Mouse (Mus musculus): ENCODE data around the gene Gm14444. TPM values are rescaled to one million over a fixed set of nuclear protein-coding genes. Genes with fewer than 3 reads are reported as not detected.
"Not testable (repeated sequence)": the region's sequence is repeated elsewhere in the genome, so short reads cannot be mapped to it uniquely, and the experiment has no call there.

The Gm14444 gene
- total RNA-seq (2021) = 1 to 10 TPM; 1.2 to 1.3 TPM

- intact Hi-C loops (cut with DNase I); DNase-seq (ENCODE audit: extremely low spot score in 1 of 2, low spot score in 2 of 2): not testable (repeated sequence)
These were observed at the start of gene Gm14444 for GRCm38 (mm10) chr2:175010022-175010421. Gm14444 (plus strand) TSS chr2:175010241.

DNA sequence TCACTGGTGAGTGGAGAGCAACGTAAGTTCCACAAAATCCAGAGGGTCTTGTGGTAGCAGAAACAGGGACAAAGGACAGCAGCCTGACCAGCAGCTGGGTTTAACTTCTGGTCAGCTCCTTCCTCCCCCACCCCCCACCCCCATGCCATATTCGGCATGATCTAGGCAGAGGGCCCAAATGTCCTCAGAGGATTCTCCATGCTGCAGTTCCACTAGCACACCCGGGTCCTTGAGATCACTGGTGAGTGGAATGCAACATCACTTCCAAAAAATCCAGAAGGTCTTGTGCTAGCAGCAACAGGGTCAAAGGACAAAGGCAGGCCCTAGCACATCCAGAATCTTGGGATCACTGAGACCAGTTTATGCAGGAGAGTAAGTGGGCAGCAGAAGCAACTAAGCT, 44.6 kb upstream of the Gm14444 start:
- intact Hi-C loops (cut with DNase I); DNase-seq (ENCODE audit: extremely low spot score in 1 of 2, low spot score in 2 of 2): not testable (repeated sequence)

DNA sequence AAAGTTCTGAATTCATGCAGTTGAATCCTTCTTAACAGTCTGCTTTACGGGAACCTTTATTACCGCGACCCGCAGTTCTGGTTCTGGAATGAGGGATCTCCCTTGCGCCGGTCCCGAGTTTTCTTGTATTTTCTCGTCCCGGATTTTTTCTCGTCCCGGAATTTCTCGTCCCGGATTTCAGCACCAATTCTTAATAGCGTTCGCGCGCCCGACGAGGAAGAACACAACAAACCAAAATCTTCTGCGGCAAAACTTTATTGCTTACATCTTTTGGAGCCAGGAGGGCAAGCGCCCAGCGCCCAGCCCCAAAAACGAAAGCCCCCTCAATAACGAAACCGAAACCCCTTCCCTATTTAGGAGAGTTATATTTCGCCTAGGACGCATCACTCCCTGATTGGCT, 34.2 kb downstream of the Gm14444 start:
- intact Hi-C loops (cut with DNase I) = not testable (repeated sequence)

GRCm38 (mm10) chr2:175067681-175068261, 57.7 kb downstream of the Gm14444 start, which contains the start of gene Gm14393:
Gm14393 (minus strand) TSS chr2:175067781.
- intact Hi-C loops (cut with DNase I); DNase-seq (ENCODE audit: extremely low spot score in 1 of 2, low spot score in 2 of 2): not testable (repeated sequence)

More for the DNA sequence above, 34.2 kb downstream of the Gm14444 start:
- not testable (repeated sequence) for DNase-seq (ENCODE audit: extremely low spot score in 1 of 2, low spot score in 2 of 2)

Other genes with a start within 250 kb of the Gm14444 start
- gene Edn3, start 249.6 kb upstream of the Gm14444 start, total RNA-seq (2021) = 1 to 10 TPM; 4.5 to 6.3 TPM
- 1 to 10 TPM in 1 of 2 experiments, not detected in 1; 1.4 TPM for gene Gm14393, start 57.5 kb downstream of the Gm14444 start, total RNA-seq (2021)
- 10 to 100 TPM; 12.5 to 15.4 TPM for gene Gm14399, start 131.8 kb downstream of the Gm14444 start, total RNA-seq (2021)
- gene Gm14443, start 165.6 kb downstream of the Gm14444 start, total RNA-seq (2021) = 1 to 10 TPM; 1.9 to 2.1 TPM
- 10 to 100 TPM; 84.8 to 86.5 TPM for gene Gm14391, start 196.7 kb downstream of the Gm14444 start, total RNA-seq (2021)

Measured in left cerebral cortex, postnatal 10 days (tissue).